Mouse (Mus musculus) T-helper 17 cell (primary cell): Measurements from ENCODE around the gene Lpp.

Experiments used
- in situ Hi-C, 2 experiments: fragments of 300-600 bp; cut with MboI, MseI; formaldehyde crosslinking; loops; 1 replicate in 1 of 2; 2 replicates in 1 of 2; pipeline ENCODE4 v1.15.1; 2025; ENCODE audit warnings: high pct_unique_total_duplicates in 2 of 2

Gene Lpp

GRCm38 (mm10) chr16:24464436-24464835 is 71.1 kb downstream of the Lpp start:
- in situ Hi-C loops, result no loop called here

- in situ Hi-C loops, result no loop called here
These were observed 72.3 kb downstream of the Lpp start for GRCm38 (mm10) chr16:24465633-24466032.

DNA sequence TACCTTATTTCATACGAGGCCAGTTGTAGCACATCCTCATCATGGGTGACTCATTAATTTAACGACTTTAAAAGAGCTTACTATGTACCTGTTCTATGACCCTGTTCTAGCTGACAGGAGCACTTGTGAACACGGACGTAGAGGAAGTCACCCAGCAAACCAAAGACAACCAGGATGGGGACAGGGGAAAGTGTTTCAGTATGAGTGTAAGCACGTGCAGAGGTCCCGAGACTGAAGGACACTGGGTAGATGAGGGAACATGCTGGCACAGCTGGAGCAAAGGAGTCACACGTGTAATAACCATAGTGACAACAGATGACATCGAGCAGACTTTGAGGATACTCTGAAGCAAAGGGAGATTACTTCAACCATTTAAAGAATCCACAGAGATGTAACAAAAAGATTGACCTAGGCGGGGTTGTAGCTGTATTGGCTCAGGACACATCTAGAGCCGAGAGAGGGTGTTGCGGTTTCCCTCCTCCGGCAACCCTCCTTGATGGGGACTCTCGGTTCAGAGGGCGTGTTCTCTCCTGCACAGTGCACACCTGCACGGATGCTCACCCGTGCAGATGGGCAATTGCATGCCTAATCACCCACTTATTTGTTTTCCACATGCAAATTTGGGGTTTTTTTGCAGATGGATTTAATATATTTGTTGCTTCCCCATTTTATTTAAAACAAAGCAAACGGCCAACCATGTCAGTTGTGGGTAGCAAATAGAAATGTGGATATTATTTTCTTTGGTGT is 74.4 kb downstream of the Lpp start:
- in situ Hi-C loops, result no loop called here

DNA sequence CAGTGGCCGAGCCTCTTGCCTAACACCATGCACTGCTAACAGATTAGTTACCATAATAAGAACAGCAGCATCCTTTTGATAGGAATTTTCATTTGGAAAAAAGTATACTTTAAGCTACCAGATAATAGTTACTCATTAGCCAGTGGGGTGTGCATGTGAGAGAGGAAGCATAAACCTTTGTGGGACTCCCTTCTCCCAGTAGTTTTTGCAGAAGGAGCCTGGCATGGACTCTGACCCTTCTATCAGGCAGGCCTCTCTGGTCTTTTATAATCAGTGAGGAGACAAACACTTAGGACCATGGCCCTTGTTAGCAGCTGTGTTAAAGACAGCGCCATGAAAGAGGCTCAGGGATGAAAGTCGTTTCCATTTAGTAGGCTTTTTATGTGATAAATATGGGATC is 76.0 kb downstream of the Lpp start:
- in situ Hi-C loops, result no loop called here

DNA sequence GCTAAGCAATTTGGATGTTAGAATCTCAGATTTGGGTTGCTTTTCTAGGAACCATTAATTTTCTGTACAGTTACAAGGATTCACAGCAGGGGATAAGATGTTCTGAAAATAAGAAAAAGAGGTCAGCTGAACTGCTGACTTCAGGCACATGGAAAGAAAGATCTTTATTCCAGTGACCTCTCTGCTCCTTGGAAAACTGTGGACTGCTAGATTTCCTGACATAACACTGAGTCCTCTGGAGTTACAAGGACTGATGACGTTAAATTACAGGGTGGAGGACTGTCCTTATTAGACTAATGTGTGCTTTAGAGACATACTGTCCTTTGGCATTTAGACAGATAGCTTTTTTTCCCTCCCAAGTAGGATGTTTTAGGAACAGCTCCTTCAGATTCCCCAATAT is 77.3 kb downstream of the Lpp start:
- in situ Hi-C loops, result no loop called here

DNA sequence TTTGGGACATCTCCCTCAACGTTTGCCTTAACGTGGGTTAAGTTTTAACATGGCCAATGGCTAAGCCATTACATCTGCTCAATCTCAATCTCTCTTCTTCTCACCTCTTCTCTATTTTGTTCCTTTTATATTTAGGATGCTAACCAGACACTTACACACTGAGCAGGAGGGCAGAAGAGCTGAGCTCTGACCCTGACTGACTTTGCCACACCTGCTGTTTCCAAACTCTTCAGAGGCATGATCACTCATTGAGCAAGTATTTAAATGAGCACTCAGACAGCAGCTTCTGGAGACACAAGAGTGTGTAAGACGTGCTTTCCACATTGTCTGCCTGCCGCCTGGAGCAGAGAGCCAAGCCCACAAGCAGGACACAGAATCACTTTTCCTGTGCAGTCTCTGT is 77.7 kb downstream of the Lpp start:
- in situ Hi-C loops, result no loop called here

DNA sequence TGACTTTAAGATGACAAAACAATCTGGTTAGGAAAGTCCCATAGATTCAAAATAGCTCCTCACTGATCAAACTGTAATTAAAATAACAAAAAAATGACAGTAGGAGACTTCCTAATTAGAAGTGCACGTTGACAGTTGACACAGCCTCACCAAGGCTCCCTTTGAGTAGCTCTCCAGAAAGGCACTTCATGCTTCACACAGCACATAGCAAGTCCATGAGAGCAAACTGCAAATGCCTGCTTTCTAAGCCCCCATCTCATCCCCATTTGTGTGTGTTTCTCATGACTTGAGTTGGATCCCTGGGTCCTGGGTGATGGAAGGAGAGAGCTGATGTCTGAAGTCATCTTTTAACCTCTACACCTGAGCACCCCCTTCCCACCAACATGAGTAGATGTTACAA is 78.5 kb downstream of the Lpp start:
- in situ Hi-C loops, result no loop called here

DNA sequence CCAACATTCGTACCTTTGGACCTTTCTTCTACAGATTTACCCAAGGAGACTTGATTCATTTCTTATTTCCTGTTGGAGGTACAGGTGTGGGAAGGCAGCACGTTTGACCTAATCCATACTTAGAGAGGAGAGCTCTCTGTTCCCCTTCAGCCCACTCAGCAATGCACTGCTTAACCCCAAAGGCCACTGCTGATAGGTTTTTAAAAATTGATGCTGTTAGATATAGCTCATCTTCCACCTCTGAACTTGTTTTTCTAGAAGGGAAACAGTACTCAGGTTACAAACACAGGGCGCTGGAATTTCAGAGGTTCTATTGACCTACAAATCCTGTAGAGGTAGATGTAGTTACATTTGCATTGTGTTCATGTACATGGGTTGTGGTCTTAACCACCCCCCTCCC is 80.7 kb downstream of the Lpp start:
- in situ Hi-C loops, result no loop called here

DNA sequence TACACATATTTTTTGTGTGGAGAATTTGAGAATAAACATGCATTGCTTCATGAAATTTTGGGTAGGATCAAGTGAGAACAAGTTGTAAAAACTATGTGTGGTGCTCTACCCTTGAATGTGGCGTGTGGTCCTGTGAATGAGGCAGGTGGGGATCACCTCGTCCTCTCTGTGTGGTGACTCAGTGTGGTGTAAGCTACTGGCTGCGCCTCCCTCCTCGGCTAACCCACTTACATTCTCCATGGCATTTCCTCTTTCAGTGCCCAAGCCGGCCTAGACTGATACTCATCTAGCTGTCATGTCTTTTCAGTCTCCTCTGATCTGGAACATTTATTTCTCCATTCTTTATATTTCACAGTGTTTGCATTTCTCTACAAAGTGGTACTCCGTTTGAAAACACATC is 81.5 kb downstream of the Lpp start:
- in situ Hi-C loops, result no loop called here

DNA sequence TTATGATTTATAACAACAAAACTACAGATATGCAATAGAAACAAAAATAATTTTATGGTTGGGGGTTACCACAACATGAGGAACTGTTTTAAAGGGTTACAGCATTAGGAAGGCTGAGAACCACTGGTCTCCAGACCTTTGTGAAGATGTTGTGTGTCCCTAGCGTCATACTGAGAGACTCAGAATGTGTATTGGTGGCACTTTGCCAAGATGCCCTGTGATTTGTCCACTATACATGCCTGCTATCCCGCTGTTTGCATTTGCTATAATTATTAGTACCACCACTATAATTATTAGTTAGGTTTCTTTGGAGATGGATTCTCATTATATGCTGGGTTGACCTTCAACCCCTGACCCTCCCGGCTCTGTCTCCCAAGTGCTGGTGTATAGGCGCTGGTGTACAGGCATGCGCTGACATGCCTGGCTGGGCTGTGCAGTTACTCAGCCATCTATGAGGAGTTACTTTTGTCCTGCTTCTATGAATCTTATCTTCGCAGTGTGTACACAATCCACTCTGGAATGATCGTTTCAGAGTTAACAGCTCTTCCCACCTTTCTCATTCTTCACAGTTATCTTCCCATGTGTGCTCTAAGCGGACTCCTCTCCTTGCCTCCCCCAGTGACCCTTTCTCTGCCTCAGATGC is 82.1 kb downstream of the Lpp start:
- in situ Hi-C loops, result no loop called here

DNA sequence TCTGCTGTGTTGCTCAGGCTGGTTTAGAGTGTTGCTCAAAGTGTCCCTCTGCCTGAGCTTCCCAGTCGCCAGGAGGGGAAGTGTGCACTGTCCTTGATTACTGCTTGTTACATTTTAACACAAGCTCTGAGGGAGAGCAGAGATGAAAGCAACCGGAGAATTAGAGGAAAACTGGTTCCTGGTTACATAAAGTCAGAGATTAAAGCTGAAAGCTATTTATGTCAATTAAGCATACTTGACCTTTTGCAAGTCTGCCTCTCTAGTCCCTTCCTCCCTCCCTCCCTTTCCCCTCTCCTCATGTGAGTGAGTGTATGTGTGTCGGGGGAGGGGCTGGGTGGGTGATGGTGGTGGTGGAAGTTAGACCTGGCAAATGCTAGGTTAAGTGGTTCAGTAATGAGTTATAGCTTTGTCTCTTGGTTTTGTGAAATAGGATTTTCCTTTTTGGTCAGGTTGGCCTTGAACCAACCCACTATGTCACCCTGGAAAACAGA is 83.6 kb downstream of the Lpp start:
- in situ Hi-C loops, result no loop called here

- in situ Hi-C loops, result no loop called here
These were observed 84.7 kb downstream of the Lpp start for GRCm38 (mm10) chr16:24478006-24478405.

DNA sequence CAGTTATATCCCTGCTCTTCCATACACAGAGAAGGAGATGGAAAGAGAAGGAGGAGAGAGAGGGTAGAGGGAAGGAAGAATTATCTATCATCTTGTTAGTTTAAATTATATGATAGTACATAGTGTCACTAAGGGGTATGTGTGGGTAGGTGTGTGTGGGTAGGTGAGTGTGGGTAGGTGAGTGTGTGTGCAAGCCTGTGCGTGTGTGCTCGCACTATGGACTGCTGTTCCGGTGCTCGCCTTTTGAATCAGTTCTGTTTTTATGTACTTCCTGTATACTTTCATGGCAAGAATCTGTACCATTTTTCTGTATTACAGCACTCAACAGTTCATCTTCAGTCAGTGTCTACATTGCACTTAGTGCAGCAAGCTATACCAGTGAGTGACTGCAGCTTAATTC is 85.5 kb downstream of the Lpp start:
- in situ Hi-C loops, result no loop called here

DNA sequence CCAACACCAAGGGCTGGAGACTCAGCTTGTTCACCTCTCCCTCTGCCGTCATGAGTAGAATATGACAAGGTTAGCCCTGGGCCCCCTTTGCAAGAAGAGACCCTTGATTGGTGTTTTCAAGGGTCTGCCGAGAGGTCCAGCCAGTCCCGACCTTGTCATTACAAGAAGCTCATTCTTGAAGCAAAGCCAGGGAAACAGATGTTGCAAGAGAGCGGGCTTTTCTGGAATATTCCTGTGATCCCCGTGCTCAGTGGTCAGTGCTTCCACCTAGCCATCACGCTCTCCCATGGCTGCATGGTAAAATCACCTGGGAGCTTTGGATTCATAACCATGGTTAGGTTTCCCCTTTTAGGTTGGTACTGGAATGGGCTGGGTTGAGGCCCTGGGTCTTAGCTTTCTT is 89.3 kb downstream of the Lpp start:
- in situ Hi-C loops, result no loop called here

DNA sequence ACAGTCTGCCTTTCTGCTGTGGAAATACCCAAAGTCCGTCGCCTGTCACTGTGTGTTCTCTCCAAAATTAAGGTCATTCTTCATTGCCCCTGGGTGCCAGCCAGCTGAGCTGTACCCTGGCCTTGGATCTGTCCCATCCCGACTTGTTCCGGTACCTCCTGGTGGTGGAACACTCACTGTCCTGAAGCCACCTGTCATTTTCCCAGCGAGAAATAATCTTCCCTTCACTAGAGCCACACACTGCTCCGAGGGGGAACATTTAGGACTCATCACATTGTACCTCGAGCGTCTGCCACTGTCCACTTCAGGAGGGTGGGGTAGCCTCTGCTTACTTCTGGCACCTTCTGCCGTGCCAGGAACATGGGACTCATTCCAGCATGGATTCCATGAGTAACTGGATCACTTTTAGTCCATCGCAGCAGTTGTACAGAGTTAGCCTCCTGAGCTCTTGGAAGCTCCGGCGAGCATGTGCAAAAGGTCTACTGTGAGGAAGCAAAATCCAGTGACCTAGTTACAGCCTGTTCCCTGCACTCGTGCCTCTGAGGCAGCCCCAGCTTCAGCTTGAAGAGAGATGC is 90.3 kb downstream of the Lpp start:
- in situ Hi-C loops, result no loop called here

- in situ Hi-C loops, result no loop called here
These were observed 94.5 kb downstream of the Lpp start for GRCm38 (mm10) chr16:24487782-24488241.

DNA sequence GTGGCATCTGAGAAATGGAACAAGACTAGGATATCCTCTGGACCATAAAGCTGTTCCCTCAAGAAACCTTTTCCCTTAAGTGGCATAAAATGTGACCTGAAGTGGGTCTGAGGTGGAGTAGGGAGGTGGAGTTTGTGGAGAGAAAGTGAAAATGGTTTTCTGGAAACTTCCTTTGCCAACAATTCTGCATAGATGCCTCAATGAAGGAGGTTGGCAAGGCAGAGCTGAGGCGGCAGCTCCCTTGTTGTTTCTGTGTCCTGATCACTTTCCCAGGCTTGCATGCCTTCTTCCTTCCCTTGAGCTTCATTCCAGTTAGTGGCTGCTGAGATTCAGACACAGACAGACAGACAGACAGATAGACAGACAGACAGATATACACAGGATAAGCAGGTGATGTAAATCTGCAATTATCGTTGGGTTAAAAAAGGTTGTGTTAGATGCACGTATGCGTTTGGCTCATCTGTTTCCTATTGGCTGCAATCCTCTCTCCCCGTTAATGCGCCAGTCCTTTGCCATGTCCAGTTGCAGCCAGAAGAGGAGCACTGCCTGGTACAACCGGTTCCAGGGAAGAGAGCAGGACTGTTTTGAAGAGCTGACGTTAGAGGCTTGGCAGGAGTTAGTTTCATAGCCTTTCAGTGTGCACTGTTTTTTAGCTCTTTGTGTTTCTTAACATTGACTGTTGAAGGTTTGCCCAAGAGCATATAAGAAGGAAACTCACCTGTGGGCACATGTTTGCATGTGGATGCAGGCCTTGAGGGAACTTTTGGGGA is 96.4 kb downstream of the Lpp start:
- in situ Hi-C loops, result loop anchor here in 1 of 2 experiments (5.0 kb wide), 1 partner anchor 507 kb away; no protein-coding TSS in a partner anchor

GRCm38 (mm10) chr16:24490751-24491485 is 97.6 kb downstream of the Lpp start:
- in situ Hi-C loops, result loop anchor here in 1 of 2 experiments (5.0 kb wide), 1 partner anchor 509 kb away; no protein-coding TSS in a partner anchor

GRCm38 (mm10) chr16:24491486-24491758 is 98.1 kb downstream of the Lpp start:
- in situ Hi-C loops, result loop anchor here in 1 of 2 experiments (5.0 kb wide), 1 partner anchor 509 kb away; no protein-coding TSS in a partner anchor

DNA sequence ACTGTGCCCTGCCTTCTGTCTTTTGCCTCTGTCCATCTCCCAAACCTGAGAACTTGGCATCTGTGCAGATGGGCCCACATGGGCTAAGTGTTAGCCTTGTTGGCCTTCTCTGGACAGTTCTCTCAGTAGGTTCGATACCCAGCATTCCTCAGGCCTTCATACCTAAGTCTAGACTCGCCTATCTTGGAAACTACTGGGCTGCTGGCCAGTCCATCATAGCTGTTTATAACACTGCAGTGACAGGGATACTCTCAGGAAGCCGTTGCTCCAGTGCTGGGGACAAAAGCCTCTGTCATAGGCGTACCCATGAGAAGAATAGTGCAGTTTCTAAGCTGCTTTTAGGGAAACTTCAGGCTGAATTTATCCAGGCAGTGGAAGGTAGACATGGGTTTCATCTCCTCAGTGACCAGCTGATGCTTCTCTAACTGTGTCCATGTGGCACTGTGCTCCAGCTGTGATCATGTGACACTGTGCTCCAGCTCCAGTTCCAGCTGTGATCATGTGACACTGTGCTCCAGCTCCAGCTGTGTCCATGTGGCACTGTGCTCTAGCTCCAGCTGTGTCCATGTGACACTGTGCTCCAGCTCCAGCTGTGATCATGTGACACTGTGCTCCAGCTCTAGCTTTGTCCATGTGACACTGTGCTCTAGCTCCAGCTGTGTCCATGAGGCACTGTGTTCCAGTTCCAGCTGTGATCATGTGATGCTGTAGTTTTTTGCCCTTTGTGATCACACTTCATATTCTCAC is 99.1 kb downstream of the Lpp start:
- in situ Hi-C loops, result loop anchor here in 1 of 2 experiments (5.0 kb wide), 1 partner anchor 510 kb away; no protein-coding TSS in a partner anchor
